Mouse (Mus musculus) R1 (cell line): ENCODE data around the gene Mettl4.

ENCODE experiments used
- DNase-seq: peaks from one replicate; pipeline ENCODE4 v3.0.0-alpha.2; 2018; ENCODE audit warnings: low read depth, low spot score

Gene Mettl4

GRCm38 (mm10) chr17:94749466-94750135, at the start of gene Mettl4:
Mettl4 (minus strand) TSS chr17:94750019.
- peak; percentile 95 for DNase-seq

GRCm38 (mm10) chr17:94778871-94779482, 29.2 kb upstream of the Mettl4 start:
- DNase-seq: no peak

- no peak for DNase-seq
Measured at GRCm38 (mm10) chr17:94768491-94768890, 18.7 kb upstream of the Mettl4 start.

GRCm38 (mm10) chr17:94764711-94765110, 14.9 kb upstream of the Mettl4 start:
- DNase-seq: no peak

GRCm38 (mm10) chr17:94764011-94764410, 14.2 kb upstream of the Mettl4 start:
- DNase-seq: no peak

- no peak for DNase-seq
Measured at GRCm38 (mm10) chr17:94762405-94762804, 12.6 kb upstream of the Mettl4 start.

GRCm38 (mm10) chr17:94750136-94750729, 414 bp upstream of the Mettl4 start:
- peak; percentile 63 for DNase-seq

GRCm38 (mm10) chr17:94738173-94738572, 11.6 kb downstream of the Mettl4 start:
- DNase-seq: no peak

GRCm38 (mm10) chr17:94735885-94736284, 13.9 kb downstream of the Mettl4 start:
- DNase-seq: no peak

- peak; percentile 40 for DNase-seq
Measured at GRCm38 (mm10) chr17:94735437-94735836, 14.4 kb downstream of the Mettl4 start.

GRCm38 (mm10) chr17:94730416-94730815, 19.4 kb downstream of the Mettl4 start:
- peak; percentile 58 for DNase-seq

- DNase-seq: no peak
Measured at GRCm38 (mm10) chr17:94726750-94727149, 23.1 kb downstream of the Mettl4 start.

GRCm38 (mm10) chr17:94673515-94674317, 76.1 kb downstream of the Mettl4 start:
- DNase-seq: no peak
